Mouse (Mus musculus): ENCODE data around the gene Nadk. TPM values are rescaled to one million over a fixed set of nuclear protein-coding genes. Genes with fewer than 3 reads are reported as not detected.

Nadk gene
- polyA plus RNA-seq, 1 experiment, result 116 TPM

- Histone ChIP-seq H3K4me3 (ENCODE audit: low read depth, low read length) (no peak overlapping the region), H3K27me3 (ENCODE audit: control insufficient read depth, insufficient read depth, low read length, poor library complexity, severe bottlenecking) (no peaks in the 10 kb centered on the region), H3K9me3 (replicated peaks; ENCODE audit: control insufficient read depth, insufficient read depth, low read length, poor library complexity, severe bottlenecking) (no peaks in the 10 kb centered on the region), H3K4me1 (ENCODE audit: control insufficient read depth, insufficient read depth, low read length) (no peaks in the 10 kb centered on the region), H3K27ac (ENCODE audit: insufficient read depth, low read length) (no peak overlapping the region), H3K9ac (ENCODE audit: low read depth, poor library complexity, severe bottlenecking) (no peak overlapping the region), H3K36me3 (ENCODE audit: control insufficient read depth, insufficient read depth, low read length, poor library complexity, severe bottlenecking) (peaks cover 52% of the 10 kb centered on the region)
- TF ChIP-seq EP300 (IDR thresholded peaks at IDR 0.05; ENCODE audit: insufficient read depth, low read depth, low read length) (no peak), POLR2A (IDR thresholded peaks at IDR 0.05; ENCODE audit: insufficient read depth, low read length) (no peak), CTCF (IDR thresholded peaks at IDR 0.05; ENCODE audit: low read depth, low read length) (no peak)
Observed at GRCm38 (mm10) chr4:155549993-155550392, 12.2 kb upstream of the Nadk start.

DNA sequence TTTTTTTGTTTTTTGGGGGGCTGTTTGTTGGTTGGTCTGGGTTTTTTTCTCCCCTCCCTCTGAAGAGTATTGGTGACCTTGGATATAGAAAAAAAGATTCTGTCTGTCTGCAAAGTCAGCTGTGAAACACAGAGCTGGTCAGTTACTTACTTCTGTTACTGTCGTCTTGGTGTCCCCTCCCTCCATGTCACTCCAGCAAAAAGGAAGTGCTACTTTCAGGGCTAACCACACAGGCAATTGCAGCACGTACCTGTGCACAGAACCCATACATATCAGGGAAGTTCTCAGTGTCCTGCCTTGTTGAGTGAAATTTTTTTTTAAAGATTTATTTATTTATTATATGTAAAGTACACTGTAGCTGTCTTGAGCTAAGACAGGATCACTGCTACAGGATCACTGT, 11.7 kb upstream of the Nadk start:
- Histone ChIP-seq H3K27me3 (ENCODE audit: control insufficient read depth, insufficient read depth, low read length, poor library complexity, severe bottlenecking) (no peaks in the 10 kb centered on the region), H3K9me3 (replicated peaks; ENCODE audit: control insufficient read depth, insufficient read depth, low read length, poor library complexity, severe bottlenecking) (no peaks in the 10 kb centered on the region), H3K36me3 (ENCODE audit: control insufficient read depth, insufficient read depth, low read length, poor library complexity, severe bottlenecking) (peaks cover 53% of the 10 kb centered on the region), H3K27ac (ENCODE audit: insufficient read depth, low read length) (no peak overlapping the region), H3K4me1 (ENCODE audit: control insufficient read depth, insufficient read depth, low read length) (no peaks in the 10 kb centered on the region), H3K9ac (ENCODE audit: low read depth, poor library complexity, severe bottlenecking) (no peak overlapping the region), H3K4me3 (ENCODE audit: low read depth, low read length) (no peak overlapping the region)
- no peak for TF ChIP-seq EP300 (IDR thresholded peaks at IDR 0.05; ENCODE audit: insufficient read depth, low read depth, low read length)
- no peak for TF ChIP-seq POLR2A (IDR thresholded peaks at IDR 0.05; ENCODE audit: insufficient read depth, low read length)
- no peak for TF ChIP-seq CTCF (IDR thresholded peaks at IDR 0.05; ENCODE audit: low read depth, low read length)

DNA sequence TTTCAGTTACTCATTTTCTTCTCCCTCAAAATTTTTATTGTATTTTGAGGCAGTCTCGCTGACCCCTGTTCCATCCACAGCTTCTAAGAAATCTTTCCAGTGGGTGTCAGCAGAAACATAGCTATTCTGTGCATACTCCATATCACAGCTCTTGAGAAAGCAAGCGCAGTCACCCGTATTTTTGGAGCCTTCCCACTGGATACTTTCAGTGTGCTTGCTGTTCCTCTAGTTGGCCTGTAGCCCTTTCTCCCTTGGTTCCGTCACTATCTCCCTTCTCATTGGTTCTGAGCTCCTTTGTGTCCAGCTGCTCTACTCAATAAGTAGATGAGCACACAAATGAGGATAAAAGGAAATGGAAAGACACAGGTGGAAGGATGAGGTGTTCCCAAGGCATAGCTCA, 11.1 kb upstream of the Nadk start:
- H3K4me1 ChIP-seq (ENCODE audit: control insufficient read depth, insufficient read depth, low read length), result no peaks in the 10 kb centered on the region
- no peak for TF ChIP-seq POLR2A (IDR thresholded peaks at IDR 0.05; ENCODE audit: insufficient read depth, low read length)
- TF ChIP-seq EP300 (IDR thresholded peaks at IDR 0.05; ENCODE audit: insufficient read depth, low read depth, low read length), result no peak
- TF ChIP-seq CTCF (IDR thresholded peaks at IDR 0.05; ENCODE audit: low read depth, low read length), result no peak
- no peak overlapping the region for H3K9ac ChIP-seq (ENCODE audit: low read depth, poor library complexity, severe bottlenecking)
- no peaks in the 10 kb centered on the region for H3K9me3 ChIP-seq (replicated peaks; ENCODE audit: control insufficient read depth, insufficient read depth, low read length, poor library complexity, severe bottlenecking)
- H3K4me3 ChIP-seq (ENCODE audit: low read depth, low read length), result no peak overlapping the region
- H3K27ac ChIP-seq (ENCODE audit: insufficient read depth, low read length), result no peak overlapping the region
- H3K36me3 ChIP-seq (ENCODE audit: control insufficient read depth, insufficient read depth, low read length, poor library complexity, severe bottlenecking), result peaks cover 56% of the 10 kb centered on the region
- no peaks in the 10 kb centered on the region for H3K27me3 ChIP-seq (ENCODE audit: control insufficient read depth, insufficient read depth, low read length, poor library complexity, severe bottlenecking)

GRCm38 (mm10) chr4:155552917-155553532, 9.2 kb upstream of the Nadk start:
- H3K27me3 ChIP-seq (ENCODE audit: control insufficient read depth, insufficient read depth, low read length, poor library complexity, severe bottlenecking), result no peaks in the 10 kb centered on the region
- H3K36me3 ChIP-seq (ENCODE audit: control insufficient read depth, insufficient read depth, low read length, poor library complexity, severe bottlenecking), result peaks cover 67% of the 10 kb centered on the region
- H3K9me3 ChIP-seq (replicated peaks; ENCODE audit: control insufficient read depth, insufficient read depth, low read length, poor library complexity, severe bottlenecking), result no peaks in the 10 kb centered on the region

DNA sequence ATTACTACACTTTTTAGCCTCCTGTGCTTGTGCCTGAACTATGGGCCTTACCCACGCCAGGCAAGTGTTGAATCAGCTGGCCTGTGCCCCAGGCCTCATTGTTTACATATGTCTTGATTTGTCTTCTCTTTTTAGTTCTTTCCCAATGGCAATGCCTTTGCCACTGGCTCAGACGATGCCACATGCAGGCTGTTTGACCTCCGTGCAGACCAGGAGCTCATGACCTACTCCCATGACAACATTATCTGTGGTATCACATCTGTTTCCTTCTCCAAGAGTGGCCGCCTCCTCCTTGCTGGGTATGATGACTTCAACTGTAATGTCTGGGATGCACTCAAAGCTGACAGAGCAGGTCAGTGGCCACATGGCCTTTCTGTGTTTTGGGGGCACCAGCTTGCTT, 7.3 kb upstream of the Nadk start:
- H3K9ac ChIP-seq (ENCODE audit: low read depth, poor library complexity, severe bottlenecking), result no peak overlapping the region
- TF ChIP-seq POLR2A (IDR thresholded peaks at IDR 0.05; ENCODE audit: insufficient read depth, low read length) (no peak), CTCF (IDR thresholded peaks at IDR 0.05; ENCODE audit: low read depth, low read length) (no peak), EP300 (IDR thresholded peaks at IDR 0.05; ENCODE audit: insufficient read depth, low read depth, low read length) (no peak)
- H3K36me3 ChIP-seq (ENCODE audit: control insufficient read depth, insufficient read depth, low read length, poor library complexity, severe bottlenecking), result peaks cover 73% of the 10 kb centered on the region
- no peak overlapping the region for H3K4me3 ChIP-seq (ENCODE audit: low read depth, low read length)
- H3K4me1 ChIP-seq (ENCODE audit: control insufficient read depth, insufficient read depth, low read length), result no peaks in the 10 kb centered on the region
- no peaks in the 10 kb centered on the region for H3K9me3 ChIP-seq (replicated peaks; ENCODE audit: control insufficient read depth, insufficient read depth, low read length, poor library complexity, severe bottlenecking)
- no peaks in the 10 kb centered on the region for H3K27me3 ChIP-seq (ENCODE audit: control insufficient read depth, insufficient read depth, low read length, poor library complexity, severe bottlenecking)
- H3K27ac ChIP-seq (ENCODE audit: insufficient read depth, low read length), result no peak overlapping the region

More at GRCm38 (mm10) chr4:155552917-155553532, 9.2 kb upstream of the Nadk start:
- Histone ChIP-seq H3K4me1 (ENCODE audit: control insufficient read depth, insufficient read depth, low read length) (no peaks in the 10 kb centered on the region), H3K4me3 (ENCODE audit: low read depth, low read length) (no peak overlapping the region), H3K27ac (ENCODE audit: insufficient read depth, low read length) (no peak overlapping the region), H3K9ac (ENCODE audit: low read depth, poor library complexity, severe bottlenecking) (no peak overlapping the region)
- no peak for TF ChIP-seq EP300 (IDR thresholded peaks at IDR 0.05; ENCODE audit: insufficient read depth, low read depth, low read length)
- no peak for TF ChIP-seq POLR2A (IDR thresholded peaks at IDR 0.05; ENCODE audit: insufficient read depth, low read length)
- no peak for TF ChIP-seq CTCF (IDR thresholded peaks at IDR 0.05; ENCODE audit: low read depth, low read length)

GRCm38 (mm10) chr4:155555464-155555863, 6.7 kb upstream of the Nadk start:
- peaks cover 71% of the 10 kb centered on the region for H3K36me3 ChIP-seq (ENCODE audit: control insufficient read depth, insufficient read depth, low read length, poor library complexity, severe bottlenecking)

More at GRCm38 (mm10) chr4:155555464-155555863, 6.7 kb upstream of the Nadk start:
- no peak overlapping the region for H3K27ac ChIP-seq (ENCODE audit: insufficient read depth, low read length)
- H3K4me1 ChIP-seq (ENCODE audit: control insufficient read depth, insufficient read depth, low read length), result no peaks in the 10 kb centered on the region
- no peak overlapping the region for H3K9ac ChIP-seq (ENCODE audit: low read depth, poor library complexity, severe bottlenecking)
- TF ChIP-seq CTCF (IDR thresholded peaks at IDR 0.05; ENCODE audit: low read depth, low read length) (no peak), POLR2A (IDR thresholded peaks at IDR 0.05; ENCODE audit: insufficient read depth, low read length) (no peak), EP300 (IDR thresholded peaks at IDR 0.05; ENCODE audit: insufficient read depth, low read depth, low read length) (no peak)
- H3K9me3 ChIP-seq (replicated peaks; ENCODE audit: control insufficient read depth, insufficient read depth, low read length, poor library complexity, severe bottlenecking), result no peaks in the 10 kb centered on the region
- H3K27me3 ChIP-seq (ENCODE audit: control insufficient read depth, insufficient read depth, low read length, poor library complexity, severe bottlenecking), result no peaks in the 10 kb centered on the region
- H3K4me3 ChIP-seq (ENCODE audit: low read depth, low read length), result no peak overlapping the region
